Mouse (Mus musculus): ENCODE data around the gene Pdzph1. TPM values are rescaled to one million over a fixed set of nuclear protein-coding genes. Genes with fewer than 3 reads are reported as not detected.

The Pdzph1 gene
- polyA plus RNA-seq, 1 experiment = not detected

GRCm38 (mm10) chr17:58919927-58920326 lies 71.2 kb downstream of the Pdzph1 start:
- Histone ChIP-seq H3K4me3 (ENCODE audit: insufficient read depth, poor library complexity, severe bottlenecking) (no peak overlapping the region), H3K79me3 (ENCODE audit: low read depth) (no peaks in the 10 kb centered on the region), H3K79me2 (ENCODE audit: control insufficient read depth, insufficient read depth) (no peaks in the 10 kb centered on the region), H3K27me3 (ENCODE audit: control insufficient read depth, insufficient read depth, insufficient read length) (no peaks in the 10 kb centered on the region), H3K36me3 (ENCODE audit: control insufficient read depth, insufficient read depth) (no peaks in the 10 kb centered on the region), H3ac (ENCODE audit: control insufficient read depth, insufficient read length, low read depth) (no peak overlapping the region)
- TF ChIP-seq CEBPB (IDR thresholded peaks at IDR 0.05; ENCODE audit: low read depth) (no peak), MYOG (IDR thresholded peaks at IDR 0.05; ENCODE audit: control insufficient read depth, extremely low read depth, insufficient read length) (no peak), CTCF (IDR thresholded peaks at IDR 0.05; ENCODE audit: control insufficient read depth, insufficient read depth, insufficient read length) (no peak), FOSL1 (IDR thresholded peaks at IDR 0.05; ENCODE audit: insufficient read depth, low read length, poor library complexity, severe bottlenecking) (no peak), MAX (IDR thresholded peaks at IDR 0.05) (no peak)

- TF ChIP-seq CEBPB (IDR thresholded peaks at IDR 0.05; ENCODE audit: low read depth) = no peak
- TF ChIP-seq USF1 (IDR thresholded peaks at IDR 0.05; ENCODE audit: low read depth) = no peak
- TF ChIP-seq MYOD1 (IDR thresholded peaks at IDR 0.05; ENCODE audit: control insufficient read depth, insufficient read length, low read depth) = no peak
- TF ChIP-seq FOSL1 (IDR thresholded peaks at IDR 0.05; ENCODE audit: insufficient read depth, low read length, poor library complexity, severe bottlenecking) = no peak
- no peak for TF ChIP-seq MAX (IDR thresholded peaks at IDR 0.05)
- no peak for TF ChIP-seq CTCF (IDR thresholded peaks at IDR 0.05; ENCODE audit: control insufficient read depth, insufficient read depth, insufficient read length)
- TF ChIP-seq MYOG (IDR thresholded peaks at IDR 0.05; ENCODE audit: control insufficient read depth, extremely low read depth, insufficient read length) = no peak
- H3K79me2 ChIP-seq (ENCODE audit: control insufficient read depth, insufficient read depth) = no peaks in the 10 kb centered on the region
- no peak overlapping the region for H3ac ChIP-seq (ENCODE audit: control insufficient read depth, insufficient read length, low read depth)
- no peaks in the 10 kb centered on the region for H3K27me3 ChIP-seq (ENCODE audit: control insufficient read depth, insufficient read depth, insufficient read length)
- no peak overlapping the region for H3K4me3 ChIP-seq (ENCODE audit: insufficient read depth, poor library complexity, severe bottlenecking)
- no peaks in the 10 kb centered on the region for H3K36me3 ChIP-seq (ENCODE audit: control insufficient read depth, insufficient read depth)
- no peaks in the 10 kb centered on the region for H3K79me3 ChIP-seq (ENCODE audit: low read depth)
These were observed 72.1 kb downstream of the Pdzph1 start for GRCm38 (mm10) chr17:58919061-58919460.

- Histone ChIP-seq H3K79me2 (ENCODE audit: control insufficient read depth, insufficient read depth) (no peaks in the 10 kb centered on the region), H3ac (ENCODE audit: control insufficient read depth, insufficient read length, low read depth) (no peak overlapping the region), H3K4me3 (ENCODE audit: insufficient read depth, poor library complexity, severe bottlenecking) (no peak overlapping the region), H3K27me3 (ENCODE audit: control insufficient read depth, insufficient read depth, insufficient read length) (no peaks in the 10 kb centered on the region), H3K79me3 (ENCODE audit: low read depth) (no peaks in the 10 kb centered on the region), H3K36me3 (ENCODE audit: control insufficient read depth, insufficient read depth) (no peaks in the 10 kb centered on the region)
- TF ChIP-seq FOSL1 (IDR thresholded peaks at IDR 0.05; ENCODE audit: insufficient read depth, low read length, poor library complexity, severe bottlenecking) (no peak), CTCF (IDR thresholded peaks at IDR 0.05; ENCODE audit: control insufficient read depth, insufficient read depth, insufficient read length) (no peak), MYOG (IDR thresholded peaks at IDR 0.05; ENCODE audit: control insufficient read depth, extremely low read depth, insufficient read length) (no peak), USF1 (IDR thresholded peaks at IDR 0.05; ENCODE audit: low read depth) (no peak), MAX (IDR thresholded peaks at IDR 0.05) (no peak), CEBPB (IDR thresholded peaks at IDR 0.05; ENCODE audit: low read depth) (no peak), MYOD1 (IDR thresholded peaks at IDR 0.05; ENCODE audit: control insufficient read depth, insufficient read length, low read depth) (no peak)
These were observed 72.6 kb downstream of the Pdzph1 start for GRCm38 (mm10) chr17:58918539-58918938.

GRCm38 (mm10) chr17:58911564-58911963 lies 79.6 kb downstream of the Pdzph1 start:
- Histone ChIP-seq H3K27me3 (ENCODE audit: control insufficient read depth, insufficient read depth, insufficient read length) (no peaks in the 10 kb centered on the region), H3K79me3 (ENCODE audit: low read depth) (no peaks in the 10 kb centered on the region), H3K4me3 (ENCODE audit: insufficient read depth, poor library complexity, severe bottlenecking) (no peak overlapping the region), H3ac (ENCODE audit: control insufficient read depth, insufficient read length, low read depth) (no peak overlapping the region), H3K79me2 (ENCODE audit: control insufficient read depth, insufficient read depth) (no peaks in the 10 kb centered on the region), H3K36me3 (ENCODE audit: control insufficient read depth, insufficient read depth) (no peaks in the 10 kb centered on the region)
- TF ChIP-seq FOSL1 (IDR thresholded peaks at IDR 0.05; ENCODE audit: insufficient read depth, low read length, poor library complexity, severe bottlenecking) = no peak
- no peak for TF ChIP-seq MAX (IDR thresholded peaks at IDR 0.05)
- no peak for TF ChIP-seq MYOD1 (IDR thresholded peaks at IDR 0.05; ENCODE audit: control insufficient read depth, insufficient read length, low read depth)
- TF ChIP-seq CTCF (IDR thresholded peaks at IDR 0.05; ENCODE audit: control insufficient read depth, insufficient read depth, insufficient read length) = no peak
- no peak for TF ChIP-seq MYOG (IDR thresholded peaks at IDR 0.05; ENCODE audit: control insufficient read depth, extremely low read depth, insufficient read length)
- no peak for TF ChIP-seq CEBPB (IDR thresholded peaks at IDR 0.05; ENCODE audit: low read depth)
- no peak for TF ChIP-seq USF1 (IDR thresholded peaks at IDR 0.05; ENCODE audit: low read depth)

GRCm38 (mm10) chr17:58909061-58909661 lies 82.0 kb downstream of the Pdzph1 start:
- Histone ChIP-seq H3ac (ENCODE audit: control insufficient read depth, insufficient read length, low read depth) (no peak overlapping the region), H3K36me3 (ENCODE audit: control insufficient read depth, insufficient read depth) (no peaks in the 10 kb centered on the region), H3K79me2 (ENCODE audit: control insufficient read depth, insufficient read depth) (no peaks in the 10 kb centered on the region), H3K27me3 (ENCODE audit: control insufficient read depth, insufficient read depth, insufficient read length) (no peaks in the 10 kb centered on the region), H3K79me3 (ENCODE audit: low read depth) (no peaks in the 10 kb centered on the region), H3K4me3 (ENCODE audit: insufficient read depth, poor library complexity, severe bottlenecking) (no peak overlapping the region)
- TF ChIP-seq MYOG (IDR thresholded peaks at IDR 0.05; ENCODE audit: control insufficient read depth, extremely low read depth, insufficient read length) = no peak

GRCm38 (mm10) chr17:58906001-58906400 lies 85.2 kb downstream of the Pdzph1 start:
- TF ChIP-seq MAX (IDR thresholded peaks at IDR 0.05) (no peak), CEBPB (IDR thresholded peaks at IDR 0.05; ENCODE audit: low read depth) (no peak), MYOG (IDR thresholded peaks at IDR 0.05; ENCODE audit: control insufficient read depth, extremely low read depth, insufficient read length) (no peak), CTCF (IDR thresholded peaks at IDR 0.05; ENCODE audit: control insufficient read depth, insufficient read depth, insufficient read length) (no peak), USF1 (IDR thresholded peaks at IDR 0.05; ENCODE audit: low read depth) (no peak), FOSL1 (IDR thresholded peaks at IDR 0.05; ENCODE audit: insufficient read depth, low read length, poor library complexity, severe bottlenecking) (no peak)
- H3K79me2 ChIP-seq (ENCODE audit: control insufficient read depth, insufficient read depth) = no peaks in the 10 kb centered on the region
- no peaks in the 10 kb centered on the region for H3K27me3 ChIP-seq (ENCODE audit: control insufficient read depth, insufficient read depth, insufficient read length)
- no peak overlapping the region for H3K4me3 ChIP-seq (ENCODE audit: insufficient read depth, poor library complexity, severe bottlenecking)
- no peaks in the 10 kb centered on the region for H3K79me3 ChIP-seq (ENCODE audit: low read depth)
- H3ac ChIP-seq (ENCODE audit: control insufficient read depth, insufficient read length, low read depth) = no peak overlapping the region
- no peaks in the 10 kb centered on the region for H3K36me3 ChIP-seq (ENCODE audit: control insufficient read depth, insufficient read depth)
